Mouse (Mus musculus) left cerebral cortex, adult 9 months (tissue): ENCODE results near the gene Gm21117.
"Not testable (repeated sequence)": the region's sequence is repeated elsewhere in the genome, so short reads cannot be mapped to it uniquely, and the experiment has no call there.

Source experiments
- DNase-seq, 2 experiments: peaks; one replicate each; pipeline ENCODE4 v3.0.0; 2022; ENCODE audit warnings: low spot score in 2 of 2

The Gm21117 gene

GRCm38 (mm10) chrY:51124920-51125319 lies at the start of gene Gm21117:
Gene Gm21117, plus strand, starts transcription at chrY:51125220.
- not testable (repeated sequence) for DNase-seq
